Mouse (Mus musculus) cerebellum, postnatal 10 days (tissue): ENCODE results near the gene Plxnb1.

Source experiments
- DNase-seq, 2 experiments: peaks; one replicate each; pipeline ENCODE4 v3.0.0; 2021; ENCODE audit warnings: mixed read lengths in 2 of 2

The Plxnb1 gene

GRCm38 (mm10) chr9:109103250-109103649 lies 8.1 kb downstream of the Plxnb1 start:
- peak in 1 of 2 experiments; percentile 27 for DNase-seq

- DNase-seq: no peak
Observed at GRCm38 (mm10) chr9:109104083-109104482, 8.9 kb downstream of the Plxnb1 start.

- DNase-seq: peak; percentile 50 to 66
Observed at GRCm38 (mm10) chr9:109105011-109105410, 9.8 kb downstream of the Plxnb1 start.

- no peak for DNase-seq
Observed at GRCm38 (mm10) chr9:109105648-109106047, 10.5 kb downstream of the Plxnb1 start.

- no peak for DNase-seq
Observed at GRCm38 (mm10) chr9:109107341-109107740, 12.2 kb downstream of the Plxnb1 start.

GRCm38 (mm10) chr9:109110240-109110639 lies 15.1 kb downstream of the Plxnb1 start:
- no peak for DNase-seq

- no peak for DNase-seq
Observed at GRCm38 (mm10) chr9:109111101-109111500, 15.9 kb downstream of the Plxnb1 start.

- DNase-seq: no peak
Observed at GRCm38 (mm10) chr9:109111591-109111990, 16.4 kb downstream of the Plxnb1 start.

GRCm38 (mm10) chr9:109113331-109113730 lies 18.1 kb downstream of the Plxnb1 start:
- peak in 1 of 2 experiments; percentile 1 for DNase-seq

GRCm38 (mm10) chr9:109114276-109114675 lies 19.1 kb downstream of the Plxnb1 start:
- DNase-seq: peak in 1 of 2 experiments; percentile 1

GRCm38 (mm10) chr9:109114871-109115270 lies 19.7 kb downstream of the Plxnb1 start:
- peak in 1 of 2 experiments; percentile 1 for DNase-seq

GRCm38 (mm10) chr9:109116205-109116604 lies 21.0 kb downstream of the Plxnb1 start:
- no peak for DNase-seq

- no peak for DNase-seq
Observed at GRCm38 (mm10) chr9:109118106-109118505, 22.9 kb downstream of the Plxnb1 start.

- no peak for DNase-seq
Observed at GRCm38 (mm10) chr9:109119571-109119970, 24.4 kb downstream of the Plxnb1 start.

- DNase-seq: no peak
Observed at GRCm38 (mm10) chr9:109120956-109121355, 25.8 kb downstream of the Plxnb1 start.

GRCm38 (mm10) chr9:109122553-109123085 lies 27.4 kb downstream of the Plxnb1 start:
- peak; percentile 62 to 66 for DNase-seq

GRCm38 (mm10) chr9:109123266-109123665 lies 28.1 kb downstream of the Plxnb1 start:
- peak; percentile 30 to 38 for DNase-seq

GRCm38 (mm10) chr9:109124164-109124563 lies 29.0 kb downstream of the Plxnb1 start:
- DNase-seq: no peak

- DNase-seq: no peak
Observed at GRCm38 (mm10) chr9:109125043-109125442, 29.9 kb downstream of the Plxnb1 start.

- DNase-seq: no peak
Observed at GRCm38 (mm10) chr9:109125481-109125880, 30.3 kb downstream of the Plxnb1 start.

GRCm38 (mm10) chr9:109127076-109127475 lies 31.9 kb downstream of the Plxnb1 start:
- no peak for DNase-seq

GRCm38 (mm10) chr9:109128211-109128610 lies 33.0 kb downstream of the Plxnb1 start:
- DNase-seq: peak; percentile 57 to 68

- no peak for DNase-seq
Observed at GRCm38 (mm10) chr9:109130076-109130475, 34.9 kb downstream of the Plxnb1 start.

- DNase-seq: peak in 1 of 2 experiments; percentile 16
Observed at GRCm38 (mm10) chr9:109140414-109140813, 45.2 kb downstream of the Plxnb1 start.

GRCm38 (mm10) chr9:109161941-109162340 lies 66.8 kb downstream of the Plxnb1 start, which contains the start of gene Fbxw21:
Fbxw21 (minus strand) TSS chr9:109162041.
- DNase-seq: no peak
